Mouse (Mus musculus) stomach, embryonic 16.5 days (tissue): ENCODE results near the gene Ubr4. TPM values are rescaled to one million over a fixed set of nuclear protein-coding genes. Genes with fewer than 3 reads are reported as not detected.

Source experiments
- ATAC-seq: fragments of 200-750 bp; cut with Nextera tagmentation; 2 replicates; pipeline ENCODE4 v1.8.0; 2017; ENCODE audit warnings: moderate number of reproducible peaks, moderate TSS enrichment; ENCODE audit not compliant: insufficient read depth, low FRiP score
- H3K27ac ChIP-seq: fragments of 300-500 bp; sonication (generic); 2 replicates; pipeline ENCODE4 v1.5.1; 2014; ENCODE audit warnings: low read length
- H3K27me3 ChIP-seq: fragments of 300-500 bp; sonication (generic); 2 replicates; pipeline ENCODE4 v1.6.1; 2014; ENCODE audit warnings: low read length, control low read depth, mixed read lengths; ENCODE audit not compliant: control insufficient read depth, insufficient read depth
- H3K36me3 ChIP-seq: fragments of 300-500 bp; sonication (generic); 2 replicates; pipeline ENCODE4 v1.6.1; 2014; ENCODE audit warnings: low read length; ENCODE audit not compliant: control insufficient read depth, insufficient read depth
- H3K4me1 ChIP-seq: fragments of 300-500 bp; sonication (generic); 2 replicates; pipeline ENCODE4 v1.6.1; 2014; ENCODE audit warnings: low read length, control low read depth, mixed read lengths; ENCODE audit not compliant: control insufficient read depth, insufficient read depth
- H3K4me2 ChIP-seq: fragments of 300-500 bp; sonication (generic); 2 replicates; pipeline ENCODE4 v1.6.1; 2014; ENCODE audit warnings: low read depth, low read length, mixed read lengths
- H3K4me3 ChIP-seq: fragments of 300-500 bp; sonication (generic); replicated peaks from 2 replicates; pipeline ENCODE4 v1.5.1; 2014; ENCODE audit warnings: mild to moderate bottlenecking, low read length
- H3K9ac ChIP-seq: fragments of 300-500 bp; sonication (generic); 2 replicates; pipeline ENCODE4 v1.6.1; 2014; ENCODE audit warnings: low read length
- H3K9me3 ChIP-seq: fragments of 300-500 bp; sonication (generic); replicated peaks from 2 replicates; pipeline ENCODE4 v1.6.1; 2016; ENCODE audit warnings: low read length, control low read depth; ENCODE audit not compliant: control insufficient read depth
- WGBS: fragments of 180-500 bp; shearing (Covaris S2); extraction: QIAGEN DNeasy Blood & Tissue Kit; methylation state at CpG from one replicate; pipeline ENCODE4 v1.1.7; 2014; 5-methylcytosine and 5-hydroxymethylcytosine counted together
- polyA plus RNA-seq: library from polyadenylated mRNA; unstranded; fragments of >200 nt; fragmentation: Nextera tagmentation; extraction: Ambion mirVana; gene quantifications from 2 replicates; pipeline ENCODE4 v1.2.1, GENCODE M21; 2015

The Ubr4 gene
- polyA plus RNA-seq, 1 experiment from 2014 or later = 59.9 TPM

GRCm38 (mm10) chr4:139483461-139484105 is 131.2 kb downstream of the Ubr4 start:
- ATAC-seq = no peak
- Histone ChIP-seq H3K27ac (no peak overlapping the region), H3K4me3 (no peak overlapping the region), H3K4me2 (no peak overlapping the region), H3K9ac (no peak overlapping the region), H3K4me1 (no peaks in the 10 kb centered on the region), H3K9me3 (no peaks in the 10 kb centered on the region), H3K36me3 (peaks cover 31% of the 10 kb centered on the region), H3K27me3 (no peaks in the 10 kb centered on the region)
- 87% methylated on average over 8 of the region's 8 CpGs for WGBS

DNA sequence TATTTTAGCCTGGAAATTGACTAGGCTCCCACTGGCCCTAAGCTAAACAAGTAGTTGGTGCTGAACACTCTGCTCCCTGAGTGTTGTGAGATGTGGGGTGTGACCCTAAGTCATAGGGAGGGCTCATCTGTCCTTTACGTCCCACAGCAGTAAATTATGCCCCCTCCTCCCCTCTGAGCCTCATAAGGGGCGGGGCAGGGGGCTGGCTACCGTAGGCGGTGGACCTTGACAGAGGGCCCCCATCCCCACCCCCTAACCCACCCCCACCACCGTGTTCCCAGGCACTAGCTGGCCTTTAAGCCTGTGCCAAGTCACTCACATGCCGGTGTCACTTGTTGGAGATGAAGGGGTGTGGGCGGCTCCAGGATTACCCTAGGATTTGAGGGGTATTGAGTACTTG is 132.1 kb downstream of the Ubr4 start:
- Histone ChIP-seq H3K4me1 (no peaks in the 10 kb centered on the region), H3K27me3 (no peaks in the 10 kb centered on the region), H3K4me3 (no peak overlapping the region), H3K9me3 (no peaks in the 10 kb centered on the region), H3K9ac (no peak overlapping the region), H3K27ac (no peak overlapping the region), H3K4me2 (no peak overlapping the region), H3K36me3 (peaks cover 32% of the 10 kb centered on the region)
- WGBS = 74% methylated on average over 7 of the region's 7 CpGs
- ATAC-seq = no peak

GRCm38 (mm10) chr4:139487085-139487484 is 134.7 kb downstream of the Ubr4 start:
- Histone ChIP-seq H3K4me2 (no peak overlapping the region), H3K9me3 (no peaks in the 10 kb centered on the region), H3K4me1 (0 out of 2 replicates have a peak, but pooled peaks cover 4% of the 10 kb centered on the region), H3K27me3 (no peaks in the 10 kb centered on the region), H3K27ac (no peak overlapping the region), H3K4me3 (no peak overlapping the region), H3K9ac (no peak overlapping the region), H3K36me3 (peaks cover 30% of the 10 kb centered on the region)
- no peak for ATAC-seq
- WGBS = 61% methylated on average over 10 of the region's 10 CpGs

DNA sequence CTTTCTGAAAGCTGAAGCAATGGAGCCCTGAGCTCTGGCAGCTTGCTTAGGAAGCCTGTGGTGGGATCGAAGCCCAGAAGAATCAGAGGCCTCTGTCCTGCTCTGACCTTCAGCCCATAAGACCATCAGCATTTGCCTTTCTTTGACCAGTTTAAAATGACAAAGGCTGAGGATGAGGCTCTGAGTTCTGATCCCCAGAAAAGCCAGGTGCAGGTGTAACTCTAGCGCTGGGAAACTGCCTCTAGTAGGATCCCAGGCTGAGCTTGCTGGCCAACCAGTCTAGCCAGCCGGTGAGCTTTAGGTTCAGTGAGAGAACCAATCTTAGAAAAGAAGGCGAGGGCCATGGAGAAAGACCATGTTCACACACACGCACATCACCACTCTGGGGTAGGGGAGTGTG is 135.9 kb downstream of the Ubr4 start:
- WGBS = 87% methylated on average over 5 of the region's 5 CpGs
- H3K36me3 ChIP-seq = peaks cover 24% of the 10 kb centered on the region
- H3K9me3 ChIP-seq = no peaks in the 10 kb centered on the region
- 0 out of 2 replicates have a peak, but pooled peaks cover 4% of the 10 kb centered on the region for H3K4me1 ChIP-seq
- H3K27me3 ChIP-seq = no peaks in the 10 kb centered on the region
- no peak overlapping the region for H3K4me3 ChIP-seq
- H3K9ac ChIP-seq = no peak overlapping the region
- ATAC-seq = no peak
- no peak overlapping the region for H3K27ac ChIP-seq
- no peak overlapping the region for H3K4me2 ChIP-seq

DNA sequence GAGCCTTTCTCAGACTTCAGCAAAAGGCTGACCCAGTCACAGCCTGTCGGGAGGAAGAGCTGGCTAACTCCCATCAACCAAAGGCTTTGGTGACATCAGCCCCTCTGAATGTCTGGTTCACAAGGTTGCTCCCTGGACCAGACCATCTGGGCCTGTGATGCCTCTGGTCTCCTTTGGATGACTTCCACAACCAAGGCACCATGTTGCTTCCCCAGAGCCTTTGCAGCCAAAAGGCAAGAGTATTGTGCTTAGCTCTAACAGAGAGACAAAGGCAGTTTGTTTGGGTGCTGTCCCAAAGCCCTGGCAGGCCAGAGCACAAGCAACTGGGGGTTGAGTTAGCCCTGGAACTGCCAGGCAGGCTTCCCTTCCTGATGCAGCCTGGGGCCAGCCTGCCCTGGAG is 137.5 kb downstream of the Ubr4 start:
- H3K9me3 ChIP-seq = no peaks in the 10 kb centered on the region
- H3K27me3 ChIP-seq = no peaks in the 10 kb centered on the region
- peaks cover 16% of the 10 kb centered on the region; the same call in 1 of the 2 replicates for H3K36me3 ChIP-seq
- H3K4me1 ChIP-seq = 0 out of 2 replicates have a peak, but pooled peaks cover 4% of the 10 kb centered on the region
- WGBS = 83% methylated on average over 1 of the region's 1 CpGs
- H3K27ac ChIP-seq = 0 out of 2 replicates have a peak overlapping the region, but pooled peaks have one; percentile 25
- H3K4me2 ChIP-seq = no peak overlapping the region
- H3K4me3 ChIP-seq = no peak overlapping the region
- no peak overlapping the region for H3K9ac ChIP-seq
- no peak for ATAC-seq

DNA sequence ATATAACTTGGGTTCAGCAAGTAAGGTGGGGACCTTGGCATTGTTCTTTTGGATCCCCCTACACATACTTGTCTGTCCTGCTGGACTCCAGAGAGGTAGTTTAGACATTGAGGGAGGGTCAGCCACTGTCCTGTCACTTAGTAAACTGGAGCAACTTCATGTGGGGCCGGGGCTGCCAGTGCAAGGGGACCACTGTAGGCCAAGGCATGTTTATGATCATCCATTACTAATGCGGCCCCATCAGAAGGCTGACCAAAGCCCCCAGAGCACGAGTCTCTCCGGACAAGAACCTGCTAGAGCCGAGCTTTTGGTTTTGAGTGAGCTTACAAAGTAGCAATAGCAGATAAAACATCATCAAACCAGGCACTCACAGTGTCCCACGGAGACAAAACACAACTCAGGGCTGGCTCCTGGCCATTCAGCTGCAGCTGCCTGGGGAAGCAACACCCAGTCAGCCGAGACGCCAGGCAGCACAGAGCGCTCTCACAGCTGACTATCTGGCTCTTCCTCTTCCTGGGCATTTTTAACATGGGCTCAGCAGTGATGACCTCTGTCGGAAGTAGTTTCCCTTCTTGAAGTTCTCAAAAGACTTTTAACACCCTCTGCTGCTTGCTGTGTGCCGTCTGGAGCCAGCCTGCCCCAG is 138.1 kb downstream of the Ubr4 start:
- H3K9ac ChIP-seq = no peak overlapping the region
- 0 out of 2 replicates have a peak, but pooled peaks cover 4% of the 10 kb centered on the region for H3K4me1 ChIP-seq
- 0 out of 2 replicates have a peak overlapping the region, but pooled peaks have one; percentile 25 for H3K27ac ChIP-seq
- H3K9me3 ChIP-seq = no peaks in the 10 kb centered on the region
- no peak for ATAC-seq
- H3K4me3 ChIP-seq = no peak overlapping the region
- no peaks in the 10 kb centered on the region for H3K27me3 ChIP-seq
- no peak overlapping the region for H3K4me2 ChIP-seq
- H3K36me3 ChIP-seq = peaks cover 16% of the 10 kb centered on the region; the same call in 1 of the 2 replicates
- WGBS = 75% methylated on average over 11 of the region's 11 CpGs

DNA sequence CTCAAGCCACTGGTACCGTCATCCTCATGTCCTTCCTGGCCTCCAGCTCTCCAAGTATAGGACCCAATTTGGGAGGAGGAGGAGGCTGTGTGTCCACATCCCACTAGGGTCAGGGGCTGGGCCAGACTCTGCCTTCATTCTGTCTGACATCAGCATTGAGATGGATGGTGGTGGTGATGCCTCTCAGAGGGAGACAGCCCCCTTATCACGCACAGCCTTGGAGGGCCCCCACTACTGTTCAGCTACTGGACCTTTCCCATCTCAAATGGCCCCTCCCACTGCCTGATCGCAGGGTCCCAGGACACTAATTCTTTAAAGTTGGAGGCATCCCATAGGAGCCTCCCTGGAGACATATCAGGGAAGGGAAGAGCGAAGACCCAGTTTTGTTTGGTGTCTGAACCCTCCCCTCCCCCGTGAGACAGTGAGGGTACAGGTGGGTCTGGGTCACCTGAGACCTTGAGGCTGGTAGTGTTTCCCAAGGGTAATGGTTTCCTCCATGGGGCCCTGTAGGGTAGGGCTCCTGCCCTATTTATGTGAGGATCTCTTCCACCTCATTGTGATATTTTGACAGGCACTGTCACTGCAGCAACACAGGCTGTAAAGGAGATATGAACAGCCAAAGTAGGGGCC is 139.2 kb downstream of the Ubr4 start:
- Histone ChIP-seq H3K36me3 (peaks cover 16% of the 10 kb centered on the region; the same call in 1 of the 2 replicates), H3K4me1 (0 out of 2 replicates have a peak, but pooled peaks cover 4% of the 10 kb centered on the region), H3K27me3 (no peaks in the 10 kb centered on the region), H3K9ac (no peak overlapping the region), H3K4me2 (no peak overlapping the region), H3K9me3 (no peaks in the 10 kb centered on the region), H3K4me3 (no peak overlapping the region), H3K27ac (no peak overlapping the region)
- ATAC-seq = 0 out of 2 replicates have a peak, but pooled peaks have one; percentile 23
- 84% methylated on average over 5 of the region's 5 CpGs for WGBS

DNA sequence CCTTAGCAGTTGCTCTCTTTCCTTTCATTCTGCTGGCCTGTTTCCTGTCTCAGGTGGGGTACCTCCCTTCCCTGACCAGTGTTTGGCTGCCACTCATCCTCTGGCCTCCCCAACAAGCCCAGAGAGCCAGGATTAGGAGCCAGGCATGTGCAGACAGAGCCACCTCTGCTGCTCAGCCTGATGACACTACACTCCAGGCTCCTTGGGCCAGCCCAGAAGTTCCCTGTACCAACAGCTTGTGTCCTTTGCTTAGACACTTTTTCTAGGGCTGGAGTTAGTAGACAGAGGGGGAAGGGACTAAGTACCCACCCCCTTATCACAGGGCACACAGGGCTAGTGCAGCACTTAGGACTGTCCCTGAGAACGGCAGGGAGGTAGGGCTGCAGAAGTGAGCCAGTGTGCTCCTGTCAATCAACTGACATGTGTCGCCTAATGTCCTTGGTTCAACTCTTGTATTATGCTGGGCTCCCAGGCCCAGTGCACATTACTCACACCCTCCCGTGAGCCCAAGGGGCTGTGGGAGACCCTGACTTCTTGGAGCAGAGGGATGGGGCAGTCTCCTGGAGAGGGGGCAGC is 139.9 kb downstream of the Ubr4 start:
- H3K4me3 ChIP-seq = no peak overlapping the region
- no peak overlapping the region for H3K27ac ChIP-seq
- H3K9me3 ChIP-seq = no peaks in the 10 kb centered on the region
- H3K27me3 ChIP-seq = no peaks in the 10 kb centered on the region
- no peak overlapping the region for H3K4me2 ChIP-seq
- peaks cover 16% of the 10 kb centered on the region; the same call in 1 of the 2 replicates for H3K36me3 ChIP-seq
- H3K4me1 ChIP-seq = 0 out of 2 replicates have a peak, but pooled peaks cover 4% of the 10 kb centered on the region
- H3K9ac ChIP-seq = no peak overlapping the region
- 51% methylated on average over 3 of the region's 3 CpGs for WGBS
- no peak for ATAC-seq
